Mouse (Mus musculus) midbrain, postnatal 0 days (tissue): ENCODE measurements around the gene Irf2bpl. TPM values are rescaled to one million over a fixed set of nuclear protein-coding genes. Genes with fewer than 3 reads are reported as not detected.

Experiments
- ATAC-seq: fragments of 200-750 bp; cut with Nextera tagmentation; 2 replicates; pipeline ENCODE4 v1.8.0; 2017; ENCODE audit warnings: moderate number of reproducible peaks, mild to moderate bottlenecking, moderate TSS enrichment, moderate library complexity; ENCODE audit not compliant: low FRiP score
- DNase-seq: peaks from one replicate; pipeline ENCODE4 v3.0.0-alpha.2; 2015; ENCODE audit warnings: low spot score
- H3K27ac ChIP-seq: fragments of 300-500 bp; sonication (generic); 2 replicates; pipeline ENCODE4 v1.5.1; 2014; ENCODE audit warnings: low read depth, mild to moderate bottlenecking, low read length, mixed read lengths
- H3K27me3 ChIP-seq: fragments of 300-500 bp; sonication (generic); 2 replicates; pipeline ENCODE4 v1.6.1; 2014; ENCODE audit warnings: low read length, control low read depth, mixed read lengths; ENCODE audit not compliant: insufficient read depth
- H3K36me3 ChIP-seq: fragments of 300-500 bp; sonication (generic); 2 replicates; pipeline ENCODE4 v1.6.1; 2014; ENCODE audit warnings: low read length, control low read depth, mixed read lengths; ENCODE audit not compliant: insufficient read depth
- H3K4me1 ChIP-seq: fragments of 300-500 bp; sonication (generic); 2 replicates; pipeline ENCODE4 v1.6.1; 2014; ENCODE audit warnings: mild to moderate bottlenecking, control low read depth, antibody characterized with exemption, low read length, mixed read lengths; ENCODE audit not compliant: insufficient read depth
- H3K4me2 ChIP-seq: fragments of 300-500 bp; sonication (generic); 2 replicates; pipeline ENCODE4 v1.6.1; 2014; ENCODE audit warnings: low read depth, mild to moderate bottlenecking, low read length, mixed read lengths; ENCODE audit not compliant: poor library complexity, severe bottlenecking
- H3K4me3 ChIP-seq: fragments of 300-500 bp; sonication (generic); 2 replicates; pipeline ENCODE4 v1.5.1; 2014; ENCODE audit warnings: low read depth, mild to moderate bottlenecking, low read length, moderate library complexity
- H3K9ac ChIP-seq: fragments of 300-500 bp; sonication (generic); replicated peaks from 2 replicates; pipeline ENCODE4 v1.6.1; 2014; ENCODE audit warnings: mild to moderate bottlenecking, low read length, moderate library complexity, mixed read lengths; ENCODE audit not compliant: poor library complexity, severe bottlenecking
- H3K9me3 ChIP-seq: fragments of 300-500 bp; sonication (generic); 2 replicates; pipeline ENCODE4 v1.6.1; 2016; ENCODE audit warnings: low read length, control low read depth
- CTCF ChIP-seq: IDR thresholded peaks from 2 replicates; pipeline ENCODE4 v1.5.1; 2016; ENCODE audit warnings: antibody characterized with exemption, mild to moderate bottlenecking
- WGBS: fragments of 180-500 bp; shearing (Covaris S2); extraction: QIAGEN DNeasy Blood & Tissue Kit; methylation state at CpG from one replicate; pipeline ENCODE4 v1.1.7; 2014; 5-methylcytosine and 5-hydroxymethylcytosine counted together
- polyA plus RNA-seq: library from polyadenylated mRNA; unstranded; fragments of >200 nt; fragmentation: Nextera tagmentation; extraction: Ambion mirVana; gene quantifications from 2 replicates; pipeline ENCODE4 v1.2.1, GENCODE M21; 2015
- total RNA-seq: library from RNA; depleted of rRNA; stranded (reverse); fragments of >200 nt; gene quantifications from 2 replicates; pipeline ENCODE4 v1.2.3, GENCODE M21; 2014; rRNA removed

Irf2bpl gene
- total RNA-seq = 171 and 191 TPM in 2 replicates
- 74.2 and 86.2 TPM in 2 replicates for polyA plus RNA-seq

DNA sequence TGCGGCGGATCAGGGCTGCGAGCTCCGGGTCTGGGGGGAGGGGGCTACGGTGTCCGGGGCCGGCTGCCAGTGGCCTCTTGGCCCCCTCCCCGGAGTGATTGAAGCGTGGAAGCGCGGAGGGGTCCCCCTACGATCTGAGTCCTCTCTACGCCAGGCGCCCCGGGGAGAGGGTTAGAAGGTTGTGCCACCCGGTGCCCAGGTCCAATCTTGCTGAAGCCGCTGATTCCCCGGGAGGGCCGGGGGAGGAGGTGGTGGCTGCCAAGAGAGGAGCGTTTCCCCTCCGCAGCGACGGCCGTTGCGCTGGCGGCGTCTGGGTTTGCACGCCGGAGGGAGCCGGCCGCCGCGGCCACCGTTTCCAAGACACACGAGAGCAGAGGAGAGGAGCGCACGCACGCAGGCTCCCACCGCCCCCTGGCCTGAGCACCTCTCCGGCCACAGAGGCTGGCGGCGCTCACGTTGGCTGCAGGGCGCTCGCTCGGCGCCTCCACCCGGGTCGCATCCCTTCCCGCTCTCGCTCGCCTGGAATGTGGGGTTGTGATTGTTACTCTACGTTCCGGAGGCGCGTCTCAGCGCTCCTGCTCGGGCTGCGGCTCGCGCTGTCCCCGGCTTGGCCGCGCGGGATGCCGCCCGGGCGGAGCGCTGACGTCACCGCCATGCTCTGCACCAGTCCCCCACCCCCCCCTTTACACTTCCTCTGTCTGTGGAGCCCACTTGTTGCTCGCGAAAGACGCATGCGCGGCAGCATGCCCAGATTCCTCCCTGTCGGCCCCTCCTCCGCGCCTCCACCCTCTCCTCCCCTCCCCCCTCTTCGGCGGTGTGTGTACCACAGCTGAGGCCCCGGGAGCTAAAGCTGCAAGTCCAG is at the start of gene Irf2bpl:
TSS of gene Irf2bpl (minus strand) at position 602 of the 862 bp plus-strand sequence.
- Histone ChIP-seq H3K27ac (peak within 1 kb of the TSS; percentile 99), H3K9ac (peak within 1 kb of the TSS; percentile 100), H3K9me3 (no peaks in the 10 kb centered on the region), H3K27me3 (no peaks in the 10 kb centered on the region), H3K4me1 (peaks cover 30% of the 10 kb centered on the region), H3K4me2 (peak within 1 kb of the TSS; percentile 90), H3K4me3 (peak within 1 kb of the TSS; percentile 92), H3K36me3 (peaks cover 3% of the 10 kb centered on the region; the same call in 1 of the 2 replicates)
- WGBS = under 1% methylated on average over 46 of the region's 82 CpGs
- peak; percentile 92 for ATAC-seq
- DNase-seq = peak; percentile 99
- peak; percentile 6 for TF ChIP-seq CTCF

DNA sequence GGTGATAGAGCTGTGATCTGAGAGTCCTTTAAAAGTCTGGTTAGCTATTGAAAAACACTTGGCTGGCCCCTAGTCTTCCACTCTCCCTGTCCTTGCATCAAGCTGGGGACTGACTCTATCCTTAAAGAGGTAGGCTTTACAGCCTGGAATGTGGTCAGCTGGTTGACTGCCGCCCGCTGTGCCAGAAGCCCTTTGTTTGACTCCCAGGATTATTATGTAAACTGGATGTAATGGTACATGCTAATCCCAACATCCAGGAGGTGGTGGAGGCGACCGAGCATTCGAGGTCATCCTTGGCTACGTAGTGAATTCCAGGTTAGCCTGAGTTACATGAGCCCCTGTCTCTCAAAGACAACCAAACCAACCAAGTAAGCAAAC is 48.0 kb upstream of the Irf2bpl start:
- H3K36me3 ChIP-seq = no peaks in the 10 kb centered on the region

GRCm38 (mm10) chr12:86931919-86932574 is 47.4 kb upstream of the Irf2bpl start:
- H3K36me3 ChIP-seq = no peaks in the 10 kb centered on the region
- no peak overlapping the region for H3K9ac ChIP-seq
- no peak overlapping the region for H3K4me2 ChIP-seq
- H3K27me3 ChIP-seq = no peaks in the 10 kb centered on the region
- no peaks in the 10 kb centered on the region for H3K4me1 ChIP-seq
- DNase-seq = no peak
- no peak overlapping the region for H3K27ac ChIP-seq
- TF ChIP-seq CTCF = no peak
- 20% methylated on average over 7 of the region's 7 CpGs for WGBS
- no peak overlapping the region for H3K4me3 ChIP-seq
- peaks cover 5% of the 10 kb centered on the region; the same call in 1 of the 2 replicates for H3K9me3 ChIP-seq
- no peak for ATAC-seq

More for the DNA sequence above, 48.0 kb upstream of the Irf2bpl start:
- no peaks in the 10 kb centered on the region for H3K4me1 ChIP-seq
- peak; percentile 29 for DNase-seq
- TF ChIP-seq CTCF = no peak
- ATAC-seq = no peak
- H3K4me3 ChIP-seq = no peak overlapping the region
- peaks cover 5% of the 10 kb centered on the region; the same call in 1 of the 2 replicates for H3K9me3 ChIP-seq
- H3K27me3 ChIP-seq = no peaks in the 10 kb centered on the region
- no peak overlapping the region for H3K4me2 ChIP-seq
- WGBS = 22% methylated on average over 6 of the region's 6 CpGs
- H3K27ac ChIP-seq = no peak overlapping the region
- no peak overlapping the region for H3K9ac ChIP-seq

DNA sequence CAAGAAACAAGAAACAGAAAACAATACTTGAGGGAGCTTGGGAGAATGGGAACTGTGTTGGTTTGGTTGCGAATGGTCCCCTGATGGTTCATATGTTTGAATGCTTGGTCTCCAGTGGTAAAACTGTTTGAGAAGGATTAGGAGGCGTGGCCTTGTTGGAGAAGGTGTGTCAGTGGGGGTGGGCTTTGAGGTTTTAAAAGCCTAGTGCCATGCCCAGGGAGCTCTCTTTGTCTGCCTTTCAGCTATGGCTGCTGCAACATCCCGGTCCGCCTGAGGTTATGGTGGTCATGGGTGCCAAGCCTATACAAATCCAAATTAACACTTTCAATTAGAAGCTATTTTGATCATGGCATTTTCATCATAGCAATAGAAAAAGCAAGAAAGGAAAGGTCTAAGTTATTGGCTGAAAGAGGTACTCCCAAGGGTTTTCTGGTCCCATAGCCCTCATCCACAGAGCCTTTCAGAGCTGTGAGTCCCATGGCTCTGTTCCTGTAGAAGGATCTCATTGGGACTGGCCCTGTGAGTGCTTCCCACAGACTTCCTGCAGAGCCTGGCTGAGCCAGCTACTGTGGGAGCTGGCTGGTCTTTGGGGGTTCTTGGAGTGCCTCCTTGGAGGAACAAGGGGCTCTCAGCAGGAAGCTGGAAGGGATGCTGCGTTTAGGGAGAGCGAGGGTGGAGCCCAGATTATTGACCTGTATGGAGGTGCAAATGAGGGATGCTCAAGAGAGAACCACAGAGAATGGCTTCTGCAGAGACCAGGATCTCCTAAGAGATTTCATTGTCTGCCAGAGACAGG is 46.5 kb upstream of the Irf2bpl start:
- TF ChIP-seq CTCF = no peak
- DNase-seq (no peak), ATAC-seq (no peak)
- WGBS = 72% methylated on average over 6 of the region's 6 CpGs
- peaks cover 5% of the 10 kb centered on the region; the same call in 1 of the 2 replicates for H3K9me3 ChIP-seq
- no peaks in the 10 kb centered on the region for H3K4me1 ChIP-seq
- no peak overlapping the region for H3K9ac ChIP-seq
- H3K4me2 ChIP-seq = no peak overlapping the region
- H3K27me3 ChIP-seq = no peaks in the 10 kb centered on the region
- no peak overlapping the region for H3K27ac ChIP-seq
- no peaks in the 10 kb centered on the region for H3K36me3 ChIP-seq
- no peak overlapping the region for H3K4me3 ChIP-seq

- Histone ChIP-seq H3K36me3 (no peaks in the 10 kb centered on the region), H3K27me3 (no peaks in the 10 kb centered on the region), H3K4me1 (peaks cover 7% of the 10 kb centered on the region; the same call in 1 of the 2 replicates), H3K4me2 (no peak overlapping the region), H3K4me3 (no peak overlapping the region), H3K9ac (no peak overlapping the region), H3K27ac (peak overlapping the region; percentile 63), H3K9me3 (peaks cover 5% of the 10 kb centered on the region; the same call in 1 of the 2 replicates)
- 5% methylated on average over 5 of the region's 5 CpGs for WGBS
- peak; percentile 95 for TF ChIP-seq CTCF
- DNase-seq (peak; percentile 92), ATAC-seq (peak; percentile 72)
Measured at GRCm38 (mm10) chr12:86923837-86924236, 39.2 kb upstream of the Irf2bpl start.
